Mouse (Mus musculus): Measurements from ENCODE around the gene C130050O18Rik.

- TF ChIP-seq POLR2A (IDR thresholded peaks at IDR 0.05; ENCODE audit: borderline replicate concordance, extremely low read depth, insufficient read depth, insufficient read length, poor library complexity, severe bottlenecking) (no peak), CTCF (IDR thresholded peaks at IDR 0.05; ENCODE audit: borderline replicate concordance, extremely low read depth, insufficient read depth, insufficient read length) (no peak)
These were observed 23.2 kb upstream of the C130050O18Rik start for GRCm38 (mm10) chr5:139381586-139382513.

Data from brain, embryonic 14.5 days (tissue).